Mouse (Mus musculus) urinary bladder, postnatal 10 days (tissue): ENCODE results near the gene Fam98c.
"Not testable (repeated sequence)": the region's sequence is repeated elsewhere in the genome, so short reads cannot be mapped to it uniquely, and the experiment has no call there.

ENCODE experiments used
- DNase-seq: peaks from one replicate; pipeline ENCODE4 v3.0.0; 2022; ENCODE audit warnings: low spot score

Fam98c gene

GRCm38 (mm10) chr7:29155838-29156782 lies at the start of gene Fam98c:
Fam98c (minus strand) TSS chr7:29156234.
- DNase-seq, result no peak

- DNase-seq, result no peak
Observed at GRCm38 (mm10) chr7:29202577-29202976, 46.5 kb upstream of the Fam98c start.

GRCm38 (mm10) chr7:29194230-29194629 lies 38.2 kb upstream of the Fam98c start:
- DNase-seq, result not testable (repeated sequence)

GRCm38 (mm10) chr7:29181323-29181722 lies 25.3 kb upstream of the Fam98c start:
- DNase-seq, result not testable (repeated sequence)

GRCm38 (mm10) chr7:29180854-29181236 lies 24.8 kb upstream of the Fam98c start:
- no peak for DNase-seq

- DNase-seq, result peak; percentile 81
Observed at GRCm38 (mm10) chr7:29180077-29180853, 24.2 kb upstream of the Fam98c start, which contains the start of gene Psmd8. Psmd8 (minus strand) TSS chr7:29180701.

GRCm38 (mm10) chr7:29179323-29179722 lies 23.3 kb upstream of the Fam98c start:
- no peak for DNase-seq

- no peak for DNase-seq
Observed at GRCm38 (mm10) chr7:29178106-29178505, 22.1 kb upstream of the Fam98c start.

- DNase-seq, result no peak
Observed at GRCm38 (mm10) chr7:29172390-29173016, 16.5 kb upstream of the Fam98c start.

GRCm38 (mm10) chr7:29171562-29172097 lies 15.6 kb upstream of the Fam98c start:
- no peak for DNase-seq

GRCm38 (mm10) chr7:29170755-29171561 lies 14.9 kb upstream of the Fam98c start:
- DNase-seq, result no peak

GRCm38 (mm10) chr7:29170066-29170754 lies 14.2 kb upstream of the Fam98c start, which contains the start of the genes Ggn and Spred3:
Ggn (plus strand) TSS chr7:29170210.
Spred3 (minus strand) TSS chr7:29170411.
- DNase-seq, result no peak

- DNase-seq, result no peak
Observed at GRCm38 (mm10) chr7:29169231-29170065, 13.4 kb upstream of the Fam98c start.

- no peak for DNase-seq
Observed at GRCm38 (mm10) chr7:29168791-29169230, 12.8 kb upstream of the Fam98c start.

- DNase-seq, result no peak
Observed at GRCm38 (mm10) chr7:29168121-29168695, 12.2 kb upstream of the Fam98c start.

- DNase-seq, result no peak
Observed at GRCm38 (mm10) chr7:29167656-29168055, 11.6 kb upstream of the Fam98c start.

GRCm38 (mm10) chr7:29162750-29163525 lies 6.9 kb upstream of the Fam98c start:
- no peak for DNase-seq

GRCm38 (mm10) chr7:29162294-29162693 lies 6.3 kb upstream of the Fam98c start:
- no peak for DNase-seq
